Mouse (Mus musculus): ENCODE data around the gene Ring1. TPM values are rescaled to one million over a fixed set of nuclear protein-coding genes. Genes with fewer than 3 reads are reported as not detected.
"Not testable (repeated sequence)": the region's sequence is repeated elsewhere in the genome, so short reads cannot be mapped to it uniquely, and the experiment has no call there.

Gene Ring1
- total RNA-seq, 2 experiments from 2014 or later: 32.5 to 37.8 TPM

GRCm38 (mm10) chr17:34029150-34029889, 4.8 kb upstream of the Ring1 start:
- DNase-seq (ENCODE audit: low spot score in 2 of 2): no peak

- DNase-seq (ENCODE audit: low spot score in 2 of 2): peak in 1 of 2 experiments; percentile 17
These were observed 4.1 kb upstream of the Ring1 start for GRCm38 (mm10) chr17:34028501-34029149.

GRCm38 (mm10) chr17:34027656-34028223, 3.3 kb upstream of the Ring1 start, which contains the start of gene H2-Ke6:
Gene H2-Ke6 (minus strand): TSS chr17:34028060.
- DNase-seq (ENCODE audit: low spot score in 2 of 2): peak; percentile 93 to 94

- DNase-seq (ENCODE audit: low spot score in 2 of 2): peak in 1 of 2 experiments; percentile 36
These were observed 2.6 kb upstream of the Ring1 start for GRCm38 (mm10) chr17:34026917-34027655.

- no peak for DNase-seq (ENCODE audit: low spot score in 2 of 2)
These were observed 1.7 kb upstream of the Ring1 start for GRCm38 (mm10) chr17:34026221-34026620.

- peak in 1 of 2 experiments; percentile 31 for DNase-seq (ENCODE audit: low spot score in 2 of 2)
These were observed 1.3 kb upstream of the Ring1 start for GRCm38 (mm10) chr17:34025756-34026151.

GRCm38 (mm10) chr17:34024861-34025755, 628 bp upstream of the Ring1 start:
- DNase-seq (ENCODE audit: low spot score in 2 of 2): no peak

- DNase-seq (ENCODE audit: low spot score in 2 of 2): no peak
These were observed 802 bp downstream of the Ring1 start for GRCm38 (mm10) chr17:34023678-34024077.

- DNase-seq (ENCODE audit: low spot score in 2 of 2): peak in 1 of 2 experiments; percentile 13
These were observed 1.5 kb downstream of the Ring1 start for GRCm38 (mm10) chr17:34022987-34023386.

- no peak for DNase-seq (ENCODE audit: low spot score in 2 of 2)
These were observed 2.1 kb downstream of the Ring1 start for GRCm38 (mm10) chr17:34022414-34022783.

- no peak for DNase-seq (ENCODE audit: low spot score in 2 of 2)
These were observed 2.7 kb downstream of the Ring1 start for GRCm38 (mm10) chr17:34021539-34022413.

- DNase-seq (ENCODE audit: low spot score in 2 of 2): no peak
These were observed 11.0 kb downstream of the Ring1 start for GRCm38 (mm10) chr17:34013436-34013835.

- no peak for DNase-seq (ENCODE audit: low spot score in 2 of 2)
These were observed 14.3 kb downstream of the Ring1 start for GRCm38 (mm10) chr17:34010156-34010555.

- no peak for DNase-seq (ENCODE audit: low spot score in 2 of 2)
These were observed 17.9 kb downstream of the Ring1 start for GRCm38 (mm10) chr17:34006570-34006969.

GRCm38 (mm10) chr17:34003426-34003825, 21.1 kb downstream of the Ring1 start:
- DNase-seq (ENCODE audit: low spot score in 2 of 2): peak in 1 of 2 experiments; percentile 22

- not testable (repeated sequence) for DNase-seq (ENCODE audit: low spot score in 2 of 2)
These were observed 23.7 kb downstream of the Ring1 start for GRCm38 (mm10) chr17:34000796-34001195.

- DNase-seq (ENCODE audit: low spot score in 2 of 2): peak in 1 of 2 experiments; percentile 72
These were observed 24.3 kb downstream of the Ring1 start, which contains the start of gene H2-K1 for GRCm38 (mm10) chr17:34000150-34000537. Gene H2-K1 (minus strand): TSS chr17:34000347.

- DNase-seq (ENCODE audit: low spot score in 2 of 2): no peak
These were observed 24.9 kb downstream of the Ring1 start for GRCm38 (mm10) chr17:33999341-34000149.
